Mouse (Mus musculus) mesoderm, embryonic 11.5 days (tissue): Measurements from ENCODE around the gene Hand1.
"Not testable (repeated sequence)": the region's sequence is repeated elsewhere in the genome, so short reads cannot be mapped to it uniquely, and the experiment has no call there.

ENCODE experiments used
- DNase-seq: peaks from one replicate; pipeline ENCODE4 v3.0.0-alpha.2; 2012; ENCODE audit warnings: low read depth, low spot score

Gene Hand1

DNA sequence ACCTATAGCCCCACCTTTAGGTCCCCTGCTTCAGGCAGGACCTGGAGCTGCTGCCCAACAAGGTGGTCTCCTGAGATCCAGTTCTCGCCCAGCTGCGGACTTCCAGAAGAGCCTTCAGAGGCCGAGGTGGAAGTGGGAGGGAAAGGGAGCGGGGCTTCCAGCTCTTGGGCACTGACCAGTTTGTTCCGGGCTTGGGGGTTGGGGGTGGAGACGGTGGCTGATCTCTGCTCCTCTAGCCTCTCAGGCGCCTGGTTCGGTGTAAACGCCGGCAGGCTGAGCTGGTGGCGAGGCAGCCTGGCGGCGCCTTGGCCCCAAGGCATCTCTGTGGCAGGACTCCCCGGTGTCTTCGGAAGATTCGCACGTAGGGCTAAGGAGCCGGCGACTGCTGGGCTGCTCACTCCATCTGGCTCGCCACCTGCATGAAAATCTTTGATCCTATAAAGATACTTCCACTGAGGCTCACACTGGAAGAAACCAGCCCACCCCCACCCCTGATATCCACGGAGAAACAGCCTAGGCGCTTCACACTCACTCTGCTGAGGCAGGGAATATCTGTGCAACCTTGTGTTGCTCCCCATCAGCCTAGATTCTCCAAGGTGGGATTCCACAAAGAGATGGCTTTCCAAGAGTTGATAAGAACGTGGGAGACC lies at the start of gene Hand1:
Gene Hand1, minus strand, starts transcription at position 267 of the 650 bp plus-strand sequence.
- no peak for DNase-seq

DNA sequence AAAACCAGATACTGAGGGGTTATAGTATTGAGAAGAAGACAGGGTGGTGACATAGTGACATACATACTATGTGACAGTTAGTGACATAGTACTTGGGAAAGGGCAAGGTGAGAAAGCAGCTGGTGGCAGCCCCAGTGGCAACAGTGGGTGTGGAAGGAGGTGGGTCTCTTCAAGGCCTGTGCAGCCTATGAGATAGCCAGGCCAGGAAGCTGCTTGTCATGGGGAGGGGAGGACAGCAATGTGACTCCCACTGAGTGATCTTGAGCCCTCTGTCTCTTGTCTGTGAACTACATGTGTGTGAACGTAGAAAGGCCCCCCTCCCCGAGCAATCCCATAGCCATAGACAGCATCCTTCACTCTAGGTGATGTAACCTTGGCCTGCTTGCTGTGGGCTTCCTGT lies 43.5 kb upstream of the Hand1 start:
- no peak for DNase-seq

- DNase-seq, result no peak
Observed at GRCm38 (mm10) chr11:57873014-57873413, 40.4 kb upstream of the Hand1 start.

- DNase-seq, result no peak
Observed at GRCm38 (mm10) chr11:57868753-57869460, 36.3 kb upstream of the Hand1 start.

DNA sequence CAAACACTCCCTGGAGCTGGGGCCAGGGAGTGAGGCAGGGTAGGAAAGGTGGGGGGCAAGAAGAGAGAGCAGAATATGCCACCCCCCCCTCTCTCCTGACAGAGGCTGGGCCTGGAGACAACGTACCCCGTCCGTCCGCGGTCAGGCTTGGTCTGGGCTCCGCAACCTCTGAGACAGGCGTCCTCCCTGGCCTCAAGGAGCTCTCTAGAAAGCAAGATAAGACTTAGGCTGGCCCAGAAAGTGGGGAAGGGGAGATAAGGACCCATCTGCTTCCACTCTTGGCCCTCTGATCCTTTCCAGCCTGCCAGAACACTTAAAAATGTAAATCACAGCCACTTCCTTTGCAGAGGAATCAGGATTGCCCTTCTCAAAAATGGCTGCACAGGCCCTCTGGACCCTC lies 33.8 kb upstream of the Hand1 start:
- no peak for DNase-seq

DNA sequence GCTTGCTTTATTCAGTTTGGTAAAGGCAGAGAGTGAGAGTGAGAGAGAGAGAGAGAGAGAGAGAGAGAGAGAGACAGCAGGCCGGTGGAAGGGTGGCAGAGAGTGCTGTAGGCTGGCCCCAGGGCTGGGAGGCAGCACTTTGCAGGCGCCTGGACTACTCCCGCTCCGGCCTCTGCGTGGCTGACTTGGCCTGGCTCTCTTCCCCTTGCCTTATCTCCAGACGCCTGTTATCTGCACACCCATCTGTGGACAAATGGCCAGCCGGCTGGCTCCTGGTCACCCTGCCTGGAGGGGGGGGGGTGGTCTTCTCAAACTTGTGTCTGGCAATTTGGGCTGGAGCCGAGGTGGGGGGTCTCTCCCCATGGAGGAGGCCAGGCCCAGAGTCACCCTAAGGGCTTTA lies 32.0 kb upstream of the Hand1 start:
- no peak for DNase-seq

GRCm38 (mm10) chr11:57862088-57862487 lies 29.5 kb upstream of the Hand1 start:
- DNase-seq, result no peak

GRCm38 (mm10) chr11:57857709-57858108 lies 25.1 kb upstream of the Hand1 start:
- DNase-seq, result no peak

DNA sequence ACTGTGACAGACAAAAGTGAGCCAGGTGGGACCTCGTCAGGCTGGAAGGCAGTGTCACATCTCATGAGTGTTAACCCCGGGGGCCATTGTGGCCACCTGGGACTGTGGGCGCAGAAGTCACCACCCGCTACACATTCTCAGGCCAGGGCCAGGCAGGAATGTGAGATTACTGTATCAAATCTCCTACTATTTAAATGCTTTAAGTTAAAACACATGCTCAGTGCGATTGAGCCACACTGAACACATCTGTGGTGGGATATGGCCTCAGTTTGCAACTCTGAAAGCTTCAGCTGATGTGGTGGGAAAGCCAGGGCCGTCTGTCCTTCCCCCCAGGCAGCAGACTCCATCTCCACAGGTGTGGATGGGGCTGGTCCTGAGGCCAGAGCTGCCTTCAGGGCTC lies 21.0 kb upstream of the Hand1 start:
- DNase-seq, result no peak

GRCm38 (mm10) chr11:57850931-57851330 lies 18.3 kb upstream of the Hand1 start:
- no peak for DNase-seq

DNA sequence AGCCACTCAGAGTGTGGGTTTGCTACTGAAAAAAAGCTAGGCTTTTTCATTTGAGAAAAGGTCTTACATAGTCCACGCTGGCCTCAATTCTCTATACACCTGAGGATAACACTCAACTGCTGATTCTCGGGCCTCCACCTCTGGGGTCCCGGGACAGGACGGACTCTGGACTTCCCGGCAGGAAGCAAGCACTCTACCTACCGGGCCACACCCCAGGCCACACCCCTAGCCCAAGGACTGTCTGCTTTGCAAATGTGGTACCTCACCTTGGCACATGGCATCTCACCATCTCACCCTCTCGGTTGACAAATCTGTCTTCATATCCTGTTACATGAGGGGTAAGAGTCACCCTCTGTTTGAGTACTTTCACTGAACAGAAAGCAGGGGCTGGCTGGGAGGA lies 17.7 kb upstream of the Hand1 start:
- DNase-seq, result no peak

DNA sequence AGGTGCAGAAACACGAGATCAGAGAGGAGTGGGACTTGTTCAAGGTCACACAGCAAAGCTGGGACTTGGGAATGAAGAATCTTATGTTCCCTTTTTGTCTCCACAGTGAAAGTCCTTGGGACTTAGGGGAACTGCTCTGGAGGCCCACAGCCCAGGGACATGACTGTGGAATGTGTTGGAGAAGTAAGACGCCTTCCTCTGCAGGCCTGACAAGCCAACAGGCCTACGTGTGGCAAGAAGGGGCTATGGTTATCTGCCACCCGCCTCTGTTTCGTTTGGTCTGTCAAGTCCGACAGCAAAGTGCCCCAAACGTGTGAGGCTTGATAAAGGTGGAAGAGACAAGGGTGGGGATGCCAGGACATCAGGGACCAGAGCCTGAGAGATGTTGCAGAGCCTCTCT lies 14.8 kb upstream of the Hand1 start:
- no peak for DNase-seq

- not testable (repeated sequence) for DNase-seq
Observed at GRCm38 (mm10) chr11:57846421-57847363, 14.1 kb upstream of the Hand1 start.

DNA sequence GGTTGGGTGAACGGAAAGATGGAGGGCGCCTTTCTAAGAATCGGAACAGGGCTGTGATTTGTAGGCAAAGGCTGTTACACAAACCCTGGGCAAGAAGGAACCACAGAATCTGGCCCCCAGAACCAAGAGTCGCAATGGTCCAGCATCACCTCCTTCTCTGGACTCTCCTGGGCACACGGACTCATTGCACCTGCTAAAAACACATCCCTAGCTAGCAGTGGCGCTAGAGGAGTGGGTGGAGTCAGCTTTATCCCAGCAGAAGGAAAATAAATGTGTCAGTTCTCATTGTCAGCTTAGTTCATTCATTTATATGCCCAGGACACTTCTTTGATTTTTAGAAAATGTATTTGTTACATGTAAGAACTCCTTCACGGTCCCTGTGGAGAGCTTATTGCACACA lies 8.8 kb upstream of the Hand1 start:
- DNase-seq, result no peak

DNA sequence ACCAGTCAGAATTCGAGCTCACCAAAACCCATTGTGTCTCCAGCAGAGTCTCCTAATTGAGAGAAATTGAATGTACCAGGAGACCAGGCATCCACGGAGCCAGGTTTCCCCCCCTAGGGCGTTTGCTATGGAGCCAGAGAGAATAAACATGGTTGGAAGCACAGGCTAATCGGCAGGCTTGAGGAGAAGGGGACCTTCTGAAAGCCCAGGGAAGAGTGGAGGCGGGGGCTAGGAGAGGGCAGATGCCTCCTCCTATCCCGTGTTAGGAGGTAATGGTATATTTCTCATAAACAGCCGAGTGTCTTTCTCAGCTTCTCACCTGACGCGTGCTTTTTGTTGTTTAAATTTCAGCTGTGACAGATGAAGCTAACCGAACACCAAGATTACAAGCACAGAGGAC lies 8.4 kb upstream of the Hand1 start:
- no peak for DNase-seq

- DNase-seq, result no peak
Observed at GRCm38 (mm10) chr11:57837861-57838680, 5.5 kb upstream of the Hand1 start.

- DNase-seq, result peak; percentile 73
Observed at GRCm38 (mm10) chr11:57836872-57837680, 4.5 kb upstream of the Hand1 start.

DNA sequence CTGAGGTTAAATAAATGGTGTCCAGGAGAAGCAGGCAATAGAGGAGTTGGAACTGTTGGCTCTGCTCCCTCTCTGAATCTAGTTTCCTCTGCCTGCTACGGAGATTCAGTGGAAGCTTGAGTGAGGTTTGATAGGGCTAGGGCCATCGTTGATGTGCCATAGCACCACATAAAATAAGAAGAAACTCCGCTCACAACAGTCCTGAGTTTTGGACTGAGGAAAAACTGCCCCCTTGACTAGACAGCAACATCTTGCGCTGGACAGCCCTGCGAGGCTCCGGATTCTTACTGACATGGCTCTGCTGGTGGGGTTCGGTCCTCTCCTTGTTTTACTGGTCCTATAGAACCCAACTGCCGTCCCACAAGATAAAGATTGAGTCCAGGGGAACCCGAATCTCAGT lies 3.8 kb upstream of the Hand1 start:
- DNase-seq, result no peak

GRCm38 (mm10) chr11:57835931-57836330 lies 3.3 kb upstream of the Hand1 start:
- no peak for DNase-seq

DNA sequence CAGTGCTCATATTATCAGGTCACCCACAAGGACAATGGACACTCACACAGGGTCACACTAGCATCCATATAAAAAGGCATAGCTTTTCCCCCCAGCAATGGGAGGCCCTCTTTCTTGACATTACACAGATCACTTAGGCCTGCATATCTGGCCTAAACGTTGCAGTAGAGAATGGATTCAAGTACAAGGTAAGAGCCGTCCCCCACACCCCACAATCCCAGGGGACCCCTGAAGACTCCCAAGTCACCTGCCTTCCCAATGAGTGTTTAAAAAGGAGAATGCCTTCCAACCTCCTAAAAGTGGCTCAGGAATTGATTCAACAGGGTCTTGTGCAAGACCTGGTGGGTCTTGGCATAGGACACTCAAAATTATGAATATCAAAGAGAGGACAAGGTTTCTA lies 2.7 kb upstream of the Hand1 start:
- DNase-seq, result no peak

GRCm38 (mm10) chr11:57834031-57834430 lies 1.4 kb upstream of the Hand1 start:
- no peak for DNase-seq
